Comparison of ENCODE assay signal across 8 mouse cellular contexts in the genomic region with DNA sequence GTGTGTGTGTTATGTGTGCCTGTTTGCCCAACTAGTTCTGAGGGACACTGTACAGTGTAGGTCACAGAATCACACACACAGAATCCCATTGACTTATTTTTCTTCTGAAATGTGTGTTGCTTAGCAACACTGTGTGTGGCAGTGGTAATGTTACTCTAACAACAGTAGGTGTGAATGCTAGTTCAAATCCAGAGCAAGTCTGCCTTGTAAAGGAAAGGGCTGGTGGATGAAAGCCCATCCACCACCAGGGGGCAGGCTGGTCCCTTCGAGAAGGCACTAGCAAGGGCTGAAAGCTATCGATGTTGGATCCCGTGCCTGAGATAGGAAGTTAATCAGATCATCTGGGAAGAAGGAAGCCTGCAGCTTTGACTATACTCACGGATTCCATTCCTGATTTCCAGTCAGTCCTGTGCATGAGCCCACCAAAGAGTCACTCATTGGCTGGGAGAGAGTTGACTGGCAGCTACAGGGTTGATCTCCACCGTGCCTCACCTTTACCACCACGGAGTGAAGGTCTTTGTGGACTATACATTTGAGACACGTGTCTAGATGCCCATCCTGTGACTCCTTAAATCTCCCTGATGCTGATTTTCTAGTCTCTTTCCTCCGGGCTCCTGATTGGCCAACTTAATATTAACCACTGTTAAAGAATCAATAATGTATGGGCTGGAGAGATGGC. TPM values are rescaled to one million over a fixed set of nuclear protein-coding genes. Genes with fewer than 3 reads are reported as not detected.
DNase-seq lines count a peak whose midpoint lies in the region; ATAC-seq and TF ChIP-seq lines count a peak whose summit lies in the region.

No protein-coding gene starts in this region.

- no peak overlapping the region for H3K27ac ChIP-seq in heart, embryonic 11.5 days (ENCODE audit: low read depth, low read length)
- H3K27ac ChIP-seq in limb, embryonic 11.5 days (replicated peaks; ENCODE audit: low read depth, low read length) = no peak overlapping the region
- H3K27ac ChIP-seq in midbrain, postnatal 0 days (ENCODE audit: low read depth, low read length) = no peak overlapping the region

- ATAC-seq in heart, embryonic 11.5 days (replicated peaks; ENCODE audit: insufficient number of reproducible peaks, low FRiP score, low TSS enrichment) = no peak
- ATAC-seq in granulocyte monocyte progenitor cell, adult 5-6 weeks (replicated peaks; ENCODE audit: poor library complexity, severe bottlenecking) = peak; percentile 98
- peak; percentile 35; the same call in 1 of the 2 replicates for ATAC-seq in limb, embryonic 11.5 days (ENCODE audit: insufficient number of reproducible peaks, low FRiP score, low TSS enrichment, low read depth)
- peak; percentile 63 for ATAC-seq in midbrain, postnatal 0 days (ENCODE audit: low FRiP score)

- H3K36me3 ChIP-seq in heart, embryonic 11.5 days (ENCODE audit: control insufficient read depth, insufficient read depth, low read length) = no peaks in the 10 kb centered on the region
- no peaks in the 10 kb centered on the region for H3K36me3 ChIP-seq in limb, embryonic 11.5 days (ENCODE audit: control insufficient read depth, insufficient read depth, low read length)
- no peaks in the 10 kb centered on the region for H3K36me3 ChIP-seq in midbrain, postnatal 0 days (ENCODE audit: insufficient read depth, low read length)

- no peak overlapping the region for H3K4me3 ChIP-seq in heart, embryonic 11.5 days (ENCODE audit: low read depth, low read length)
- H3K4me3 ChIP-seq in limb, embryonic 11.5 days (ENCODE audit: low read depth, low read length) = no peak overlapping the region
- no peak overlapping the region for H3K4me3 ChIP-seq in midbrain, postnatal 0 days (ENCODE audit: low read depth, low read length)

- no peaks in the 10 kb centered on the region for H3K4me1 ChIP-seq in heart, embryonic 11.5 days (ENCODE audit: control insufficient read depth, insufficient read depth, low read length)
- H3K4me1 ChIP-seq in limb, embryonic 11.5 days (ENCODE audit: control insufficient read depth, insufficient read depth, low read length) = no peaks in the 10 kb centered on the region
- H3K4me1 ChIP-seq in midbrain, postnatal 0 days (ENCODE audit: insufficient read depth, low read length) = no peaks in the 10 kb centered on the region

- 30% methylated on average over 8 of the region's 8 CpGs for WGBS in heart, embryonic 11.5 days (ENCODE audit: insufficient replicate concordance)
- WGBS in limb, embryonic 11.5 days = 28% methylated on average over 8 of the region's 8 CpGs
- 33% methylated on average over 8 of the region's 8 CpGs for WGBS in midbrain, postnatal 0 days

- H3K27me3 ChIP-seq in heart, embryonic 11.5 days (ENCODE audit: control insufficient read depth, insufficient read depth, low read length) = no peaks in the 10 kb centered on the region
- no peaks in the 10 kb centered on the region for H3K27me3 ChIP-seq in limb, embryonic 11.5 days (ENCODE audit: control insufficient read depth, insufficient read depth, low read length)
- H3K27me3 ChIP-seq in midbrain, postnatal 0 days (ENCODE audit: insufficient read depth, low read length) = no peaks in the 10 kb centered on the region

- H3K9me3 ChIP-seq in heart, embryonic 11.5 days (replicated peaks; ENCODE audit: control insufficient read depth, low read length) = no peaks in the 10 kb centered on the region
- no peaks in the 10 kb centered on the region for H3K9me3 ChIP-seq in limb, embryonic 11.5 days (ENCODE audit: control insufficient read depth, low read length)
- H3K9me3 ChIP-seq in midbrain, postnatal 0 days (ENCODE audit: low read length) = no peaks in the 10 kb centered on the region

- H3K4me2 ChIP-seq in heart, embryonic 11.5 days = no peak overlapping the region
- H3K4me2 ChIP-seq in limb, embryonic 11.5 days (ENCODE audit: low read depth, severe bottlenecking) = no peak overlapping the region
- H3K4me2 ChIP-seq in midbrain, postnatal 0 days (ENCODE audit: low read depth, low read length, poor library complexity, severe bottlenecking) = no peak overlapping the region

- peak; percentile 91 for DNase-seq in heart, adult 11 months
- peak; percentile 76 for DNase-seq in embryo, embryonic 9.5 days (ENCODE audit: extremely low spot score)
- peak; percentile 61 to 84 for DNase-seq in kidney, adult 8-10 months
- peak; percentile 90 for DNase-seq in limb, embryonic 11.5 days (ENCODE audit: low spot score)
- DNase-seq in midbrain, postnatal 0 days (ENCODE audit: low spot score) = peak; percentile 90
- DNase-seq in spleen, postnatal 10 days (ENCODE audit: low spot score in 2 of 2) = peak; percentile 59 to 86

- H3K9ac ChIP-seq in heart, embryonic 11.5 days (ENCODE audit: low read depth, low read length) = no peak overlapping the region
- H3K9ac ChIP-seq in limb, embryonic 11.5 days (ENCODE audit: low read length) = no peak overlapping the region
- no peak overlapping the region for H3K9ac ChIP-seq in midbrain, postnatal 0 days (replicated peaks; ENCODE audit: low read length, poor library complexity, severe bottlenecking)

- peak; percentile 93 for TF ChIP-seq CTCF in midbrain, postnatal 0 days (IDR thresholded peaks at IDR 0.05)

RNA-seq across cellular contexts. Expression of a gene that starts 38.7 kb away (rescaled TPM):
- polyA plus RNA-seq in heart, embryonic 11.5 days (2014; fragmentation: Nextera tagmentation; extraction: Ambion mirVana) = 20.1 and 22.0 TPM in 2 replicates
- total RNA-seq in granulocyte monocyte progenitor cell, adult 5-6 weeks (2014; fragmentation: Nextera tagmentation) = 44.8 and 87.8 TPM in 2 replicates
- total RNA-seq in granulocyte monocyte progenitor cell, adult 5-6 weeks (2017) = 27.0 and 31.3 TPM in 2 replicates
- polyA plus RNA-seq in limb, embryonic 11.5 days (2014; fragmentation: Nextera tagmentation; extraction: Ambion mirVana) = 35.2 and 42.0 TPM in 2 replicates
- 10.7 and 25.5 TPM in 2 replicates for total RNA-seq in midbrain, postnatal 0 days (2014; rRNA removed)
- polyA plus RNA-seq in midbrain, postnatal 0 days (2015; fragmentation: Nextera tagmentation; extraction: Ambion mirVana) = 16.9 and 17.9 TPM in 2 replicates
